Mouse (Mus musculus) embryonic facial prominence, embryonic 11.5 days (tissue): ENCODE measurements at regions not wholly inside any gene's neighbourhood (a gene's known extent, or its start where the extent isn't known, plus 50 kb on each side); places are given as distances from the start of the nearest gene placed in this dataset.

Experiments used
- ATAC-seq: fragments of 200-750 bp; cut with Nextera tagmentation; replicated peaks from 2 replicates; pipeline ENCODE4 v1.8.0; 2017; ENCODE audit warnings: low read depth; ENCODE audit not compliant: insufficient number of reproducible peaks, low FRiP score, low TSS enrichment
- DNase-seq: peaks from one replicate; pipeline ENCODE4 v3.0.0-alpha.2; 2015; ENCODE audit warnings: low spot score
- H3K27ac ChIP-seq: fragments of 300-500 bp; sonication (generic); replicated peaks from 2 replicates; pipeline ENCODE4 v1.5.1; 2014; ENCODE audit warnings: mild to moderate bottlenecking, low read depth, low read length, control low read depth
- H3K27me3 ChIP-seq: fragments of 300-500 bp; sonication (generic); 2 replicates; pipeline ENCODE4 v1.6.1; 2014; ENCODE audit warnings: mild to moderate bottlenecking, low read length, moderate library complexity, mixed read lengths; ENCODE audit not compliant: control insufficient read depth, insufficient read depth
- H3K36me3 ChIP-seq: fragments of 300-500 bp; sonication (generic); replicated peaks from 2 replicates; pipeline ENCODE4 v1.6.1; 2014; ENCODE audit warnings: low read depth, mild to moderate bottlenecking, low read length, moderate library complexity, mixed read lengths; ENCODE audit not compliant: control insufficient read depth, insufficient read depth
- H3K4me1 ChIP-seq: fragments of 300-500 bp; sonication (generic); 2 replicates; pipeline ENCODE4 v1.6.1; 2014; ENCODE audit warnings: low read length, mixed read lengths; ENCODE audit not compliant: control insufficient read depth, insufficient read depth
- H3K4me2 ChIP-seq: fragments of 300-500 bp; sonication (generic); 2 replicates; pipeline ENCODE4 v1.6.1; 2014; ENCODE audit warnings: low read depth, mild to moderate bottlenecking, control low read depth, low read length, moderate library complexity
- H3K4me3 ChIP-seq: fragments of 300-500 bp; sonication (generic); 2 replicates; pipeline ENCODE4 v1.5.1; 2014; ENCODE audit warnings: low read depth, low read length, control low read depth
- H3K9ac ChIP-seq: fragments of 300-500 bp; sonication (generic); replicated peaks from 2 replicates; pipeline ENCODE4 v1.6.1; 2014; ENCODE audit warnings: mild to moderate bottlenecking, control low read depth, low read length
- H3K9me3 ChIP-seq: fragments of 300-500 bp; sonication (generic); replicated peaks from 2 replicates; pipeline ENCODE4 v1.6.1; 2016; ENCODE audit warnings: mild to moderate bottlenecking, low read length, inconsistent platforms, mixed read lengths; ENCODE audit not compliant: control insufficient read depth
- WGBS: fragments of 180-500 bp; shearing (Covaris S2); extraction: QIAGEN DNeasy Blood & Tissue Kit; methylation state at CpG from one replicate; pipeline ENCODE4 v1.1.7; 2014; 5-methylcytosine and 5-hydroxymethylcytosine counted together

DNA sequence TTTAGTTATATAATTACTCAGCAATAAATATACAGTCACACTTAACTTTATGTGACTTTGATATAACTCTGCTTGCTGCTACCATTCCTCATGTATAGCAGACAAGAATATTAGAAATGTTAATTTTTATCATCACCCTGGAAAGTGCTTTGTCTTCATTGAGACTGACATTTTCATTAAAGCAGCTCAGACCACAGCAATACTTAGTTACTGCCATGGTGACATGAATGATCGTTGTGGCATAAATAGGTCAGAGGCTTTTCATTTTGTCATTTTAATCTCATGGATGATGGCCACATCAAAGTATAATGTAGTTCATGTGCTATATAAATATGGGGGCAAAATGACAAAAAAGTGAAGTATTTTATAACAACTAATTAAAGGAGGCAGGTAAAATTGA, 498.1 kb downstream of the Slc22a22 start:
- no peak for ATAC-seq
- Histone ChIP-seq H3K9me3 (no peaks in the 10 kb centered on the region), H3K4me1 (no peaks in the 10 kb centered on the region), H3K9ac (no peak overlapping the region), H3K27me3 (no peaks in the 10 kb centered on the region), H3K27ac (no peak overlapping the region), H3K4me3 (no peak overlapping the region), H3K36me3 (no peaks in the 10 kb centered on the region), H3K4me2 (no peak overlapping the region)
- WGBS, result 76% methylated on average over 1 of the region's 1 CpGs
- DNase-seq, result no peak

DNA sequence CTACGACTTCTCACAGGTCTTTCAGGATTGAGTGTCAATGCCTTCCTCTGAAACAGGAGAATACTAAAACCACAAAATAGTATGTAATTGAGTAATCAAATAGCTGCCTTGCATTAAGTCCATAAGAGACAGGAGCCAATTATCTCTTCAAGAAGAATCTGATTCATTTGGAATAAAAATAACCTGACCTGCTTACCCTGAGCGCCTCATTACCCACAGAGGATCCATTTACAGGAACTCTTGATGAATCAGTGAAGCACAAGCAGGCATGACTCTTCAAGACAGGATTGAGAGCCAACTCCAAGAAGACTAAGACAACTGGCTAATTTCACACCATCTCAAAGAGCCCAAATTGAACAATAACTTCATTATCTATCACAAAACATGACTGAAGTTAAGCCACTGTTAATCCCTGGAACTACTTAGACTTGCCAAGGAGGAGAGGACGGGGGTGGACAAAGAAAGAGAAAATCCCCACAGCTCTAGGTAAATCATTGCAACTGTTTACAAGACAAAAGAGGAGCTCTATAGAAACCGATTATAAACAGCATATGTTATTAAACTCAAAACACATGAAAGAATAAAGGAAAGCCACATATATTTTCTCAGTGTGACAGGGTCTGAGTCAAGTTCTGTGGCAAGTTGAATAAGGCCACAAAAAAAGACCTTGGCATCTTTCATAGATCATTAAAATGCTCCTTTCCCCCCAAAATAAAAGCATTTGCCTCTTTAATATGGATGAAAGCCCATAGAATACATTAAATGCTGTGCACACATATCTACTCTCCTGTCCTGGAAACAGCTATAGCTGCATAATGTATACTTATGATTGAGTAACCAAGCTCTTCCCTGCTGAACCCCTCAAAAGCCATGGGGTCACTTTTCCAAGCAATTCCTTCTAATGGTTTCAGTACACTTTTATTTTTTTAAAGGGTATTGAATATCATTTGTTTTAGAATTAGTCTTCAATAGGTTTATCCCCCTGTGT, 501.7 kb downstream of the Slc22a22 start:
- 50% methylated on average over 4 of the region's 4 CpGs for WGBS
- Histone ChIP-seq H3K9me3 (no peaks in the 10 kb centered on the region), H3K4me3 (no peak overlapping the region), H3K36me3 (no peaks in the 10 kb centered on the region), H3K4me1 (no peaks in the 10 kb centered on the region), H3K4me2 (no peak overlapping the region), H3K27ac (no peak overlapping the region), H3K9ac (no peak overlapping the region), H3K27me3 (no peaks in the 10 kb centered on the region)
- DNase-seq (no peak), ATAC-seq (no peak)

DNA sequence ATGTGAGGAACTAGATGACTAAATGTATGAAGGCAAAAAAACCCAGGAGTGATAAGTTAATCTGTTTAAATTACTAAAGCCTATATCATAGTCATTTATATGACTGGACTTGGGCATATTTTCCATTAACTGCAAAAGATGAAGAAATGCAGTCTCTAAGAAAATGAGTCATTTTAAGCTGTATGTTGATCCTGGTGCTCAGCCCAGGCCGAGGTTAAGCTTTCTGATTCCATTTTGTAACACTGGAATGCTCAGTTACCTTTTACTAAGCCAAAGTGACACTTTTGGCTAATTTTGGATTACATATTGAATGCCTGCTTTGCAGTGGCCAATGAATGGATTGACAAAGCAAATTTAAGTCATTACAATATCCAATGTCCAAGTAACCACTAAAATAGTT, 507.3 kb downstream of the Slc22a22 start:
- no peak overlapping the region for H3K4me3 ChIP-seq
- H3K9me3 ChIP-seq, result no peaks in the 10 kb centered on the region
- H3K27me3 ChIP-seq, result no peaks in the 10 kb centered on the region
- H3K36me3 ChIP-seq, result no peaks in the 10 kb centered on the region
- DNase-seq (no peak), ATAC-seq (no peak)
- no peak overlapping the region for H3K4me2 ChIP-seq
- H3K27ac ChIP-seq, result no peak overlapping the region
- no peaks in the 10 kb centered on the region for H3K4me1 ChIP-seq
- WGBS, result 65% methylated on average over 1 of the region's 1 CpGs
- no peak overlapping the region for H3K9ac ChIP-seq

DNA sequence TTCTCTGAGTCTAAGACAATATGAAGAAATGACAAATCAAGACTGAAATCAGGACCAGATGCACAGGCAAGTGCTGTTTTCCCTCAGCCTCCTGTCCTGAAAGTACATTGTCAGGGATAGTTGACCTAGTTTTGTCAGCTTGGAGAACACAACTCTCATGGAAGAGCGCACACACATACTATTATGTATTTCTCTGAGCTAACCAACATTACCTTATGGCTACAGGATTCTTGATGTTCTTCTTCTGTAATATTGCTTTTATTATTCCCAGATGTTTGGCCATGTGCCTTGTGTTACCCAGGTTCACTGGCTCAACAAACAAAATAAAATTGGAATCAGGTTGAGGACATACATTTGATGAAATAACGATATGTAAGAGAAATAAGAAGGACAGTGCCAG, 521.1 kb downstream of the Slc22a22 start:
- H3K9ac ChIP-seq, result no peak overlapping the region
- no peaks in the 10 kb centered on the region for H3K36me3 ChIP-seq
- no peaks in the 10 kb centered on the region for H3K9me3 ChIP-seq
- H3K4me1 ChIP-seq, result no peaks in the 10 kb centered on the region
- 51% methylated on average over 2 of the region's 2 CpGs for WGBS
- H3K27ac ChIP-seq, result no peak overlapping the region
- DNase-seq (peak; percentile 50), ATAC-seq (no peak)
- no peak overlapping the region for H3K4me2 ChIP-seq
- no peaks in the 10 kb centered on the region for H3K27me3 ChIP-seq
- no peak overlapping the region for H3K4me3 ChIP-seq

DNA sequence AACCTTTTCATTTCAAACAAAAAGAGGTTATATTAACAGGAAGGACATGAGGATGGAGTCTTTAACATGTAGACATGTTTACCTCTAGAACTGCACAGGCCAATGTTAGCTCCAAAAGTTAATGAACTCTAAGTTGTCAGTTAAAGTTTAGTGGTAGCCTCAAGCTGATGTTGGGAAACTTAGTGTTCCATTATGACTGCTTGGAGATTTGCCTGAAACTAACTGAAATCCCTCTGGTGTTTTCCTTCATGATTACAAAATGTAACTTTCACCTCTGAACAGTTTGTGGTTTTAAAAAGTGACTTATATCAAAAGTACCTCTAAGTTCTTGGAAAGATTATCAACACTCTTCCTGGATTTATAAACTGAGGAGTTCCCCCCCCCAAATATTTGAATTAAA, 525.2 kb downstream of the Slc22a22 start:
- Histone ChIP-seq H3K4me3 (no peak overlapping the region), H3K9me3 (no peaks in the 10 kb centered on the region), H3K4me2 (no peak overlapping the region), H3K36me3 (no peaks in the 10 kb centered on the region), H3K4me1 (no peaks in the 10 kb centered on the region), H3K9ac (no peak overlapping the region), H3K27me3 (no peaks in the 10 kb centered on the region), H3K27ac (no peak overlapping the region)
- ATAC-seq, result no peak
- no peak for DNase-seq

DNA sequence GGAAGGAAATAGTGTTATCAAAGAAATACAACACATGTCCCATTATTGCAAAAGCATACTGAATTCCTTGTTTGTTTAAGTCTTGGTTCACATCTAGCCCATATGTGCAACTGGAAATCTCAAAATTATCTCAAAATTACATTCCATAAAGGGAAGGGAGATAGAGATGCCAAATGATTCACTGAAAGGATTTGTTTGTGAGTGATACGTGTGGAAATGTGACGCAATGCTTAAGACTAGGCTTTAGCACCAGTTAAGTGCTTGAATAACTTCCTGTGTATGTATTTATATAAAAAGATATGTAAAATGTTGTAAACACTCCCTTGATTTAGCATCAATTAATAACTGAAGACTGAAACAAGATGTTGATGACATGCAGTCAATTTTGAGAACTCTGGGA, 526.6 kb downstream of the Slc22a22 start:
- Histone ChIP-seq H3K36me3 (no peaks in the 10 kb centered on the region), H3K9ac (no peak overlapping the region), H3K27ac (no peak overlapping the region), H3K4me2 (no peak overlapping the region), H3K4me1 (no peaks in the 10 kb centered on the region), H3K27me3 (no peaks in the 10 kb centered on the region), H3K9me3 (no peaks in the 10 kb centered on the region), H3K4me3 (no peak overlapping the region)
- DNase-seq (no peak), ATAC-seq (no peak)
- WGBS, result 93% methylated on average over 2 of the region's 2 CpGs

DNA sequence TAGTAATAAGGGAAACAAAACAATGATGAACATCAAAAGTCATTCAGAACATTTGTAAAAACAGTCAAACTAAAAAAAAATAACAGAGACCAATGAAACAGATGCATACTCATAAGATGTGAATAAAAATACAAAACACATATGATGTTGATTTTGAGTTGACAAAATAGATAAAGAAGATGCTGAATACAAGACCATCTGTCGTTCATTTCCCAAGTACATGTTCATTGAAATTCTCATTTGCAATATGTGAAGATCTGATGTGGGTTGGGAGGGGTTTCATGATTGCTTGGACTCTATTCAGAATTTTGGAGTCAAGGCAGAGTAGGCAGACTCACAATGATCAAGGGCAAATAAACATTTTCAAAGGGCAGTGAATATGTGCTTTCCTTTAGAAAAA, 536.5 kb downstream of the Slc22a22 start:
- H3K4me2 ChIP-seq, result no peak overlapping the region
- H3K36me3 ChIP-seq, result no peaks in the 10 kb centered on the region
- no peaks in the 10 kb centered on the region for H3K9me3 ChIP-seq
- WGBS, result 77% methylated on average over 1 of the region's 1 CpGs
- DNase-seq (no peak), ATAC-seq (no peak)
- H3K4me1 ChIP-seq, result no peaks in the 10 kb centered on the region
- H3K4me3 ChIP-seq, result no peak overlapping the region
- no peaks in the 10 kb centered on the region for H3K27me3 ChIP-seq
- H3K27ac ChIP-seq, result no peak overlapping the region
- no peak overlapping the region for H3K9ac ChIP-seq

DNA sequence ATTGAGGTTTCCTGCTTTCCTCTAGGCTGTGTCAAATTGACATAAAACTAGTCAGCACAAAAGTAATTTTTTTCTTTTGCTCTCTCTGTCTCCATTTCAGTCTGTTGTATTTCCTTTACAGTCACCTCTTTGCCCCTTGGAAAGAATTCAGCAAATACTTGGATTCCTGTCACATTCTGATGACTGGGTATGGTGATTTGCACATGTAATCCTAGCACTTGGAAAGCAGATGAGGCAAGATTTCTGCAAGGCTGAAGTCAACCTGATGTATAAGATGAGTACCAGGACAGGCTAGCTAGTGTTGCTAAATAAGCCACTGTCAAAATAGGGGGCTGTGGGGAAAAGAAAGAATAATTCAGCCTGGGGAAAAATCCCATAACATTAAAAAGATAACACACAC, 580.9 kb downstream of the Slc22a22 start:
- no peak overlapping the region for H3K4me3 ChIP-seq
- no peaks in the 10 kb centered on the region for H3K27me3 ChIP-seq
- H3K4me2 ChIP-seq, result no peak overlapping the region
- no peaks in the 10 kb centered on the region for H3K9me3 ChIP-seq
- DNase-seq (no peak), ATAC-seq (no peak)
- no peaks in the 10 kb centered on the region for H3K36me3 ChIP-seq
- H3K4me1 ChIP-seq, result no peaks in the 10 kb centered on the region
- no peak overlapping the region for H3K27ac ChIP-seq
- H3K9ac ChIP-seq, result no peak overlapping the region
